Mouse (Mus musculus) heart, embryonic 11.5 days (tissue): ENCODE measurements at regions not wholly inside any gene's neighbourhood (a gene's known extent, or its start where the extent isn't known, plus 50 kb on each side); places are given as distances from the start of the nearest gene placed in this dataset.

Experiments used
- ATAC-seq: fragments of 200-750 bp; cut with Nextera tagmentation; replicated peaks from 2 replicates; pipeline ENCODE4 v1.8.0; 2017; ENCODE audit warnings: moderate library complexity; ENCODE audit not compliant: insufficient number of reproducible peaks, low FRiP score, low TSS enrichment
- H3K27ac ChIP-seq: fragments of 300-500 bp; sonication (generic); 2 replicates; pipeline ENCODE4 v1.5.1; 2014; ENCODE audit warnings: mild to moderate bottlenecking, low read depth, low read length
- H3K27me3 ChIP-seq: fragments of 300-500 bp; sonication (generic); 2 replicates; pipeline ENCODE4 v1.6.1; 2014; ENCODE audit warnings: mild to moderate bottlenecking, low read length, mixed read lengths; ENCODE audit not compliant: control insufficient read depth, insufficient read depth
- H3K36me3 ChIP-seq: fragments of 300-500 bp; sonication (generic); 2 replicates; pipeline ENCODE4 v1.6.1; 2014; ENCODE audit warnings: mild to moderate bottlenecking, low read length, moderate library complexity, mixed read lengths; ENCODE audit not compliant: control insufficient read depth, insufficient read depth
- H3K4me1 ChIP-seq: fragments of 300-500 bp; sonication (generic); 2 replicates; pipeline ENCODE4 v1.6.1; 2014; ENCODE audit warnings: low read length; ENCODE audit not compliant: control insufficient read depth, insufficient read depth
- H3K4me2 ChIP-seq: fragments of 300-500 bp; sonication (generic); 2 replicates; pipeline ENCODE4 v1.6.1; 2014; ENCODE audit warnings: mild to moderate bottlenecking, moderate library complexity
- H3K4me3 ChIP-seq: fragments of 300-500 bp; sonication (generic); 2 replicates; pipeline ENCODE4 v1.5.1; 2014; ENCODE audit warnings: low read depth, low read length
- H3K9ac ChIP-seq: fragments of 300-500 bp; sonication (generic); 2 replicates; pipeline ENCODE4 v1.6.1; 2014; ENCODE audit warnings: mild to moderate bottlenecking, low read depth, low read length, moderate library complexity
- H3K9me3 ChIP-seq: fragments of 300-500 bp; sonication (generic); replicated peaks from 2 replicates; pipeline ENCODE4 v1.6.1; 2016; ENCODE audit warnings: low read length; ENCODE audit not compliant: control insufficient read depth
- WGBS: fragments of 180-500 bp; shearing (Covaris S2); extraction: QIAGEN DNeasy Blood & Tissue Kit; methylation state at CpG from one replicate; pipeline ENCODE4 v1.1.7; 2014; ENCODE audit not compliant: insufficient replicate concordance; 5-methylcytosine and 5-hydroxymethylcytosine counted together

DNA sequence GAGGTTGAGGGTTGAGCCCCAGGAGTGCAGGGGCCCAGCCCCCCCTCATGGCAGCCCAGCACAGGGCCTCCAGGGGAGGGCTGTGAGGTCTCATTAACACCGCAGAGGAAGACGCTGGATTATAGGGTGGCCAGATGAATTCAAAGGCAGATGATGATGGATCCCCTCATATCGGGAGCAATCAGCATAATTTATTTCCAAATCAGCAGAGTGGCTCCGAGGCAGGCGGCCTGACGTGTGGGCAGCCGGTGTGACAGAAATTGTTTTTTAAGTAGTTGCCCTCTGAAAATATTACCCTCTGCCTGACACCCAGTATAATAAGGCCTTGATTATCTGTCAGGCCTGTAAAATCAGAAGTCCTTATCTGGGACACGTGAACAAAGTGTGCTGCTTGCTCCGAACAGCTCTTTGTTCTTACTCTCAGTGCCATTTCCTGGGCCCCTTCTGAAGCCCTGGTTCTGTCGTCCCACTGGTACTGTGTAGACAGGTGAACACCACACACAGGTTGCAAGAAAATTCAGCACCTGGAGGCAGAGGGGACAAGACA, 303.0 kb upstream of the Rnf32 start:
- H3K9me3 ChIP-seq, result no peaks in the 10 kb centered on the region

DNA sequence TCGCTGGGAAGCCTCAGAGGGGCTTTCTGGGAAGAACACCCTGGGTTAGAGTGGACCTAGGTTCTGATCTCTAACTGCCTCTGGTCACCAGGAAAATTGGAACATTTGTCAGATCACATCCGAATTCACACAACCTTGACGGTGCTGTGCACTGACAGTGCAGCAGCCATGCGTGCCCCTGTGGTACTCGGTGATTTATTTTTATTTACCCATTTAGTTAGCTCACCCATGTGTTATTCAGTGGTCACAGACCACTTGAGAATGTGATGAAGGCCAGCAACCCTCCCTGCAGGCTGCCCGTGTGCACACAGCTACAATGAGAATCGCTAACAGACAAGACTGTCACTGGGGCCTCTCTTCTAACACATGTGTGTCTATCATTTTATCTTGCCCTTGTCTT, 303.8 kb upstream of the Rnf32 start:
- Histone ChIP-seq H3K9ac (no peak overlapping the region), H3K4me3 (no peak overlapping the region), H3K36me3 (no peaks in the 10 kb centered on the region), H3K4me1 (0 out of 2 replicates have a peak, but pooled peaks cover 3% of the 10 kb centered on the region), H3K9me3 (no peaks in the 10 kb centered on the region), H3K27me3 (no peaks in the 10 kb centered on the region), H3K27ac (no peak overlapping the region), H3K4me2 (no peak overlapping the region)
- 66% methylated on average over 7 of the region's 7 CpGs for WGBS
- ATAC-seq, result no peak

More for the DNA sequence above, 303.0 kb upstream of the Rnf32 start:
- H3K36me3 ChIP-seq, result no peaks in the 10 kb centered on the region
- H3K27ac ChIP-seq, result no peak overlapping the region
- H3K4me2 ChIP-seq, result no peak overlapping the region
- no peak overlapping the region for H3K9ac ChIP-seq
- 41% methylated on average over 10 of the region's 10 CpGs for WGBS
- no peak overlapping the region for H3K4me3 ChIP-seq
- 0 out of 2 replicates have a peak, but pooled peaks cover 3% of the 10 kb centered on the region for H3K4me1 ChIP-seq
- ATAC-seq, result no peak
- H3K27me3 ChIP-seq, result no peaks in the 10 kb centered on the region

DNA sequence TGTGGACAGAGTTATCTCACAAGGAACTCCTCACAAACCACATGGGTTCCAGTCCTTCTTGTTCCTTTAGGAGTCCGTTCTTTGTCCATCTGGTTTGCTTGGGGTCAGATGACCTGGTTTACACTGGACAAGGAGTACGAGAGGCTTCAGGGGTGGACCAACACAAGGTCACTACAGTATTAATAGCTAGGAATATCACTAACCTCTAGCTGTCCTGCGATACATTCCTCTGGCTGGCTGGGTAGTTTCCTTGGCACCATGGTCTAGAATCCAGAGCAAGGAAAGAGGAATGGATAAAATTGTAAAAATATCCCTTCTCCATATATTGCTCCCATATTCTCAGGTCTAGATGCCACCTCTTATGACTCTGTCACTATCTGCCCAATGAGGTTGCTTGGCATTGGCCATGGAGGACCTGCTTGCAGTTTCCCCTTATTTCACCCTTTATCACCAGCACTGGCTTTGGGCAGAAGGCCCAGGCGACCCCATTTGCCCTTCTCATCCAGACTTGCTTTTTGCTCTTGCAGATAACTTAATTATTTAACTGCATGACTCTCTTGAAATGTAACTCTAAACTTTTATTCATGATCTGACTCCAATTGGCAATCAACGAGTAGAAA, 310.9 kb upstream of the Rnf32 start:
- Histone ChIP-seq H3K36me3 (no peaks in the 10 kb centered on the region), H3K9ac (no peak overlapping the region), H3K27me3 (no peaks in the 10 kb centered on the region; the same call in 1 of the 2 replicates), H3K9me3 (no peaks in the 10 kb centered on the region), H3K4me3 (no peak overlapping the region), H3K27ac (no peak overlapping the region), H3K4me2 (no peak overlapping the region), H3K4me1 (no peaks in the 10 kb centered on the region)
- WGBS, result 73% methylated on average over 5 of the region's 5 CpGs
- ATAC-seq, result no peak

DNA sequence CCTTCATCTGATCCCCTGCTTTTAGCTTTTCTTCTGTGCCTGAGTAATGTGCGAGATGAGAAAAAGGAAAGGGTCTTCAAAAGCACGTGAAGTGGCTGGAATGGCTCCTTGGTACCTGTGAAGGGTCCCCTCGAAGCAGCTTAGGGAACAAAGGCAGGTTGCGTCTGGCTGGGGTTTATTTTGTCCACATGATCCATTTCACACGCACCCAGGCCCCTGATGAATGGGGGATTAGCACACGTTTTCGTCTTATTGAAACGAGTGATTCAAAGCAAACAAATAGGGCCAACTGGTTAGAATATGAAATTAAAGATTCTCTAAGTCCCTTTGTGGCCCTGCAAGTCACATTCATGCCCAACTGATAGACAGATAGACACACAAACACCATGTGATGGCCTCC, 319.6 kb upstream of the Rnf32 start:
- Histone ChIP-seq H3K9me3 (no peaks in the 10 kb centered on the region), H3K4me2 (no peak overlapping the region), H3K4me3 (no peak overlapping the region), H3K4me1 (no peaks in the 10 kb centered on the region), H3K36me3 (no peaks in the 10 kb centered on the region), H3K27me3 (no peaks in the 10 kb centered on the region), H3K9ac (no peak overlapping the region), H3K27ac (no peak overlapping the region)
- WGBS, result 73% methylated on average over 8 of the region's 8 CpGs
- no peak for ATAC-seq

DNA sequence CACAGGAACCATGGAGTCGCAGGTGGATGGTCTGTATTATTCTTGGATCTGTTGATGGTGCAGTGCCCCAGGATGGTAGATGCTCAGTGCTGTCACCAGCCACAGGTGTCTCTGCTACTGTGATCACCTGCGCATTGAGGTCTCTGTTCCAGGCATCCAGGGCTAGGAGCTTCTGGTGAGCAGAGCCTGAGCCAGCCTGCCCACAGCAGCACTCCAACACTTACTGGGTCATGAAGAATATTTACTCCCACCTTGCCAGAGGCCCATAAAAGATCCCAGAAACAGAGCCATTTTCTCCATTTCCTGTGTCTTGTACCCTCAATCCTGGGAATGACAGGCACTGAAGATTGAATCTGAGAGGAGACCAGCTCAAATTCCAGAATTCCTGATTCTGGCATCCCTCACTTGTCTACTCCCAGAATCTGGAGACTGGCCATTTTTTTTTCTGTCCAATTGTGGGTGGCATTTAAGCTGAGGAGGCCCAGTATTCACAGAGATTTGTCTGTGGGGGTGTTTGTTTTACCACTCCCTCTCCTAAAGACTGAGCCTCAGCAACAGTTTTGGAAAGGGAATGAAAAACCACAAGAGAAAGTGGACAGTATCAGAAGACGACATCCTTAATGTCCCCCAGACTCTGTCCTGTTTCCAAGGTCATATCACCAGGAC, 322.1 kb upstream of the Rnf32 start:
- Histone ChIP-seq H3K9me3 (no peaks in the 10 kb centered on the region), H3K27ac (no peak overlapping the region), H3K9ac (no peak overlapping the region), H3K4me2 (no peak overlapping the region), H3K36me3 (no peaks in the 10 kb centered on the region), H3K4me1 (no peaks in the 10 kb centered on the region), H3K4me3 (no peak overlapping the region), H3K27me3 (no peaks in the 10 kb centered on the region)
- ATAC-seq, result no peak
- WGBS, result 80% methylated on average over 3 of the region's 3 CpGs

DNA sequence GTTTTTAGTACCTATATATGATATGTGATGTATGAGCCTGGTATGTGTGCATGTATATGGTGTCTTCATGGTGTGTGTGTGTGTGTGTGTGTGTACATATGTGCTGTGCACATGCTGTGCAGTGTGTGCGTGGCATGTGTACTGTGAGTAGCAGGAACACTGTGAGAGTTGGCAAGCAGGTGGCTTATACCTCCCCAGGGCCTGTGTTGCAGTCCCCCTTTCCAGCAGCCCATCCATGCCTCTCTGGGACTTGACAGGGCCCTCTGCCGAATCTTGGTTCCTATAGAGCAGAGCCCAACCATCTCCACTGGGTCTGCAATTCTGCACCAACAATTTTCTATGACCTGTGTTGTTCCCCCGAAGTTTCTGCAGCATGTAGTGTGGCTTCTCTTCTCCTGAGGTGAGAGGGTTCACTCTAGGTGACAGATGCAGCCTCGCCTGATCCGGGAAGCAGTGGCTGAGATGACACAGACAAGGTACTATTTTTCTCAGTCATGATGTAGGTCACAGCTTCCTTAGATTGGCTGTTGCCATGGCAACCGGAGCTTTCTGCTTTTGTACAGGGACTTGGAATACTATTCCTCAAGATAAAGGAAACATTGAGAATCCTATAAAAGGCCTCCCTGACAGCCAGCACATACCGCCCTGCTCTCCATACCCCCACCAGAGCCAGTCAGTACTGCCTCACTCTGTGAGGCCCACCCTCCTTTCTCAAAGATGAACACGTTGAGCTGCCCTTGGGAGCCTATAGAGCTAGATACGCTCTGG, 336.0 kb upstream of the Rnf32 start:
- Histone ChIP-seq H3K4me3 (no peak overlapping the region), H3K9me3 (no peaks in the 10 kb centered on the region), H3K27me3 (no peaks in the 10 kb centered on the region), H3K36me3 (no peaks in the 10 kb centered on the region), H3K27ac (no peak overlapping the region), H3K9ac (no peak overlapping the region), H3K4me1 (no peaks in the 10 kb centered on the region), H3K4me2 (no peak overlapping the region)
- WGBS, result 73% methylated on average over 9 of the region's 9 CpGs
- ATAC-seq, result no peak

DNA sequence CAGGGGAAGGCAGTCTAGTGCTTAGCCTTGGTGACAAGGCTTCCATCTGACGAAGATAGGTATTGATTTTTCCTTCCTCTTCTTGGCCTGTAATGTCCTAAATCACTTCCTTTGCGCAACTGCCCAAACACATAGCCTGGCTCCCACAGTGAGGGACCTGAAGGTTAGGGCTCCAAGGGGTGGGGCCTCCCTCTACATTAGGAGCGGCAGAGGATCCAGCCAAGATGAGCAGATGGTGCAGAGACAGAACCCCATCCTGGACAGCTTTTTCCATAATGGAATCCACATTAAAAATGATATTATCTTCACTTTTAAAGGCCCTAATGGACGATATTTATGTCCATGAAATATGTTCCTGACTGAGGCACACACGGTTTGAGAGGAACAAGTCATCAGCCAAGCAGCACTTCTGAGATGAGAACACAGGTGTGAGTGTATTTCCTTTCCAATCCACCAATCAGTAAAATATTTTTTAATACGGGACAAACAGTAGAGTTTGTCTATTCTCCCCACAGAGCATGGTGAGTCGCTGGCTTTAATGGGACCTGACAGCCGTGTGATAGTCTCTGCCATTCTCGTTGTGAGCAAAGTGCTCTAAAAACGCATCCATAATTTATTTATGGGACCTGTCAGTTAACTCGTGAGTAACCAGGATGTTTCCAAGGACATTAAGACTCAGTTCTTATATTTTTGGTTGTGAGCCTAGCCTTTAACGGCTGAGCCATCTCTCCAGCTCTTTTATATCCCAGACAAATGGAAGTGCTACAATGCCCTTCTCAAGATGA, 357.5 kb upstream of the Rnf32 start:
- Histone ChIP-seq H3K4me1 (no peaks in the 10 kb centered on the region), H3K36me3 (no peaks in the 10 kb centered on the region), H3K27me3 (no peaks in the 10 kb centered on the region), H3K4me3 (no peak overlapping the region), H3K4me2 (no peak overlapping the region), H3K9ac (no peak overlapping the region), H3K9me3 (no peaks in the 10 kb centered on the region), H3K27ac (no peak overlapping the region)
- WGBS, result 76% methylated on average over 12 of the region's 12 CpGs
- ATAC-seq, result no peak

DNA sequence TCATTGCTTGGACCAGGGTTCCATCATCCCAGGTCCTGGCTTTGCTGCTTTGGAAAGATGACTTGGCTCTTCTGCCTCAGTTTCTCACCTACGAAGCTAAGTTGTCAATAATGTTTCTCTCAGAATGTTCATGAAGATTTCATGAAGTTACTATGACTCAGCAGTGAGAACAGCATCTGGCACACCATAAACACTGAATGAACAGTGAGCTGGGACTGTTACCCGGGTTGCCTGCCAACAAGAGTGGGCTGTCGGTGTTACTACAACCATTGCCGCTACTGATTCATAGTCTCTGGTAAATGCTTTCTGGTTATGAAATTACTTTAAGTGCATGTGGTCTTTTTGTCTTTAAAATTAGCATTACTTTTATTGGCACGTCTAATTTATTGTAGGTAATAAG, 352.0 kb upstream of the Shh start:
- no peak for ATAC-seq
- no peaks in the 10 kb centered on the region for H3K27me3 ChIP-seq

More for the DNA sequence above, 352.0 kb upstream of the Shh start:
- Histone ChIP-seq H3K9ac (no peak overlapping the region), H3K9me3 (no peaks in the 10 kb centered on the region), H3K36me3 (no peaks in the 10 kb centered on the region), H3K4me3 (no peak overlapping the region), H3K4me1 (no peaks in the 10 kb centered on the region), H3K4me2 (no peak overlapping the region), H3K27ac (no peak overlapping the region)
- 85% methylated on average over 5 of the region's 5 CpGs for WGBS
